Mouse (Mus musculus) heart, adult 2 months (tissue): Measurements from ENCODE around the gene Txndc11. TPM values are rescaled to one million over a fixed set of nuclear protein-coding genes. Genes with fewer than 3 reads are reported as not detected.

ENCODE experiments used
- DNase-seq, 2 experiments: peaks; one replicate each; pipeline ENCODE4 v3.0.0; 2021
- H3K27ac ChIP-seq: fragments of 200-600 bp; 2 replicates; pipeline ENCODE4 v1.8.1; 2022
- H3K27me3 ChIP-seq: fragments of 200-500 bp; 2 replicates; pipeline ENCODE4 v1.6.1; 2012; ENCODE audit warnings: mild to moderate bottlenecking, low read length, inconsistent platforms, mixed read lengths; ENCODE audit not compliant: control insufficient read depth, insufficient read depth
- H3K36me3 ChIP-seq: fragments of 200-500 bp; 2 replicates; pipeline ENCODE4 v1.6.1; 2012; ENCODE audit warnings: low read length, inconsistent platforms; ENCODE audit not compliant: control insufficient read depth, insufficient read depth
- H3K4me1 ChIP-seq: fragments of 200-500 bp; 2 replicates; pipeline ENCODE4 v1.6.1; 2011; ENCODE audit warnings: low read length; ENCODE audit not compliant: control insufficient read depth, insufficient read depth
- H3K4me3 ChIP-seq: fragments of 200-600 bp; 2 replicates; pipeline ENCODE4 v1.8.1; 2022
- H3K79me2 ChIP-seq: fragments of 200-500 bp; replicated peaks from 2 replicates; pipeline ENCODE4 v1.6.1; 2012; ENCODE audit warnings: mild to moderate bottlenecking, inconsistent platforms, low read length, moderate library complexity, mixed read lengths; ENCODE audit not compliant: control insufficient read depth, insufficient read depth
- H3K9ac ChIP-seq: fragments of 200-500 bp; 2 replicates; pipeline ENCODE4 v1.6.1; 2012; ENCODE audit warnings: low read depth, mild to moderate bottlenecking, control low read depth, inconsistent platforms, low read length, mixed read lengths
- CTCF ChIP-seq: fragments of 200-600 bp; IDR thresholded peaks from 2 replicates; pipeline ENCODE4 v1.8.1; 2022; ENCODE audit warnings: antibody characterized with exemption, mild to moderate bottlenecking, moderate library complexity
- EP300 ChIP-seq: fragments of 200-500 bp; IDR thresholded peaks from 2 replicates; pipeline ENCODE4 v1.6.1; 2011; ENCODE audit warnings: low read depth, low read length, control low read depth; ENCODE audit not compliant: insufficient read depth
- POLR2A ChIP-seq: fragments of 200-500 bp; IDR thresholded peaks from 2 replicates; pipeline ENCODE4 v1.6.1; 2011; ENCODE audit warnings: mild to moderate bottlenecking, low read depth, low read length, control low read depth; ENCODE audit not compliant: insufficient read depth
- whole genome bisulfite sequencing: fragments of 180-500 bp; shearing (Covaris S2); methylation state at CpG from one replicate; pipeline ENCODE4 v1.1.7; 2018; 5-methylcytosine and 5-hydroxymethylcytosine counted together
- intact Hi-C: fragments of 180-260 bp; cut with DNase I; formaldehyde crosslinking; loops from one replicate; pipeline ENCODE4 v1.15.1; 2025
- polyA plus RNA-seq: library from polyadenylated mRNA; depleted of rRNA; stranded (reverse); fragments of >200 nt; gene quantifications from 2 replicates; pipeline ENCODE4 v1.2.3, GENCODE M21; 2012
- total RNA-seq, 2 experiments: library from RNA; stranded (reverse); gene quantifications; 2 replicates each; pipeline ENCODE4 v1.2.3; 2021

Txndc11 gene
- total and polyA plus RNA-seq, 3 experiments, result 11.2 to 14.8 (median 13.0) TPM

DNA sequence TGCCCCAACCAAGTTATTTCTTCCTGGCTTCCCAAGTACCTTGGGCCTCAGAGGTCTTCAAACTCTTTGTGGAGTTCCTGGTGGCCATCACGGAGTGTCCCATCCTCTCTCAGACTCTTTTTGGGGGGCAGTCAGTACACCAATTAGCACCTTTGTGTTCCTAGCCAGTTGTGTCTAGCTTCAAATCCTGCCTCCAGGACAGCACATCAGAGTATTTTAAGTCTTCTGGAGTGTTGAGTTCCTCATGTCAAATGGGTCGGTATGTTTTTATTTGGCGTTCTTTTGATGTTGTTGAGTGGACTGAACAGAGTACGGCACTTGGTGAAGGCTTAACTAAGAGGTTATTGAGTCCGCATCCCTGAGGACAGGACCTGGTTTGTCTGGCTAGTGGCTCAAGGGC lies 69.0 kb downstream of the Txndc11 start:
- Histone ChIP-seq H3K36me3 (peaks cover 3% of the 10 kb centered on the region), H3K27ac (peak overlapping the region; percentile 95), H3K4me1 (peaks cover 27% of the 10 kb centered on the region), H3K9ac (no peak overlapping the region), H3K27me3 (no peaks in the 10 kb centered on the region), H3K79me2 (no peaks in the 10 kb centered on the region), H3K4me3 (peak overlapping the region; percentile 47; the same call in 1 of the 2 replicates)
- 61% methylated on average over 5 of the region's 5 CpGs for WGBS
- DNase-seq, result no peak
- intact Hi-C loops, result no loop called here
- TF ChIP-seq POLR2A (no peak), CTCF (no peak), EP300 (no peak)

- no peak for DNase-seq
- 89% methylated on average over 6 of the region's 6 CpGs for WGBS
- Histone ChIP-seq H3K9ac (no peak overlapping the region), H3K27me3 (no peaks in the 10 kb centered on the region), H3K79me2 (no peaks in the 10 kb centered on the region), H3K27ac (no peak overlapping the region), H3K4me3 (no peak overlapping the region), H3K4me1 (peaks cover 20% of the 10 kb centered on the region), H3K36me3 (peaks cover 3% of the 10 kb centered on the region)
- intact Hi-C loops, result no loop called here
- TF ChIP-seq POLR2A (no peak), EP300 (no peak), CTCF (no peak)
These were observed 69.7 kb downstream of the Txndc11 start for GRCm38 (mm10) chr16:11064742-11065141.

- Histone ChIP-seq H3K27ac (no peak overlapping the region), H3K36me3 (peaks cover 3% of the 10 kb centered on the region), H3K9ac (no peak overlapping the region), H3K4me3 (no peak overlapping the region), H3K4me1 (peaks cover 17% of the 10 kb centered on the region), H3K27me3 (no peaks in the 10 kb centered on the region), H3K79me2 (no peaks in the 10 kb centered on the region)
- no peak for DNase-seq
- intact Hi-C loops, result no loop called here
- TF ChIP-seq CTCF (no peak), EP300 (no peak), POLR2A (no peak)
- WGBS, result 88% methylated on average over 4 of the region's 4 CpGs
These were observed 70.1 kb downstream of the Txndc11 start for GRCm38 (mm10) chr16:11064341-11064740.

GRCm38 (mm10) chr16:11062794-11063721 lies 71.4 kb downstream of the Txndc11 start:
- Histone ChIP-seq H3K36me3 (peaks cover 3% of the 10 kb centered on the region), H3K27ac (peak overlapping the region; percentile 89), H3K4me3 (peak overlapping the region; percentile 9), H3K9ac (peak overlapping the region; percentile 34), H3K27me3 (no peaks in the 10 kb centered on the region), H3K79me2 (no peaks in the 10 kb centered on the region), H3K4me1 (peaks cover 14% of the 10 kb centered on the region)
- peak; percentile 47 for TF ChIP-seq POLR2A
- TF ChIP-seq CTCF, result no peak
- TF ChIP-seq EP300, result peak; percentile 78; the same call in 1 of the 2 replicates
- intact Hi-C loops, result loop anchor here (2.0 kb wide), 1 partner anchor 16 kb away; no protein-coding TSS in a partner anchor
- DNase-seq, result peak; percentile 90 to 92
- 16% methylated on average over 13 of the region's 13 CpGs for WGBS

GRCm38 (mm10) chr16:11060645-11061044 lies 73.8 kb downstream of the Txndc11 start, which contains the start of gene Snn:
TSS of gene Snn (plus strand) at chr16:11060945.
- Histone ChIP-seq H3K4me1 (peaks cover 12% of the 10 kb centered on the region), H3K36me3 (peaks cover 3% of the 10 kb centered on the region), H3K79me2 (no peaks in the 10 kb centered on the region), H3K4me3 (no peak within 1 kb of the TSS), H3K9ac (no peak within 1 kb of the TSS), H3K27ac (no peak within 1 kb of the TSS), H3K27me3 (no peaks in the 10 kb centered on the region)
- 90% methylated on average over 4 of the region's 4 CpGs for WGBS
- intact Hi-C loops, result no loop called here
- no peak for DNase-seq
- TF ChIP-seq POLR2A (no peak), EP300 (no peak), CTCF (no peak)

GRCm38 (mm10) chr16:11055916-11056315 lies 78.5 kb downstream of the Txndc11 start:
- WGBS, result 90% methylated on average over 5 of the region's 5 CpGs
- Histone ChIP-seq H3K4me1 (no peaks in the 10 kb centered on the region), H3K79me2 (no peaks in the 10 kb centered on the region), H3K4me3 (no peak overlapping the region), H3K27ac (no peak overlapping the region), H3K36me3 (no peaks in the 10 kb centered on the region), H3K9ac (no peak overlapping the region), H3K27me3 (no peaks in the 10 kb centered on the region)
- DNase-seq, result no peak
- intact Hi-C loops, result no loop called here
- TF ChIP-seq EP300 (no peak), POLR2A (no peak), CTCF (no peak)
